Mouse (Mus musculus) limb, embryonic 15.5 days (tissue): Measurements from ENCODE around the gene Smarca2. TPM values are rescaled to one million over a fixed set of nuclear protein-coding genes. Genes with fewer than 3 reads are reported as not detected.
A peak's percentile ranks its signal among the peaks of the same experiment; 100 is the strongest.

Source experiments
- ATAC-seq: fragments of 200-750 bp; cut with Nextera tagmentation; 2 replicates; pipeline ENCODE4 v1.8.0; 2017; ENCODE audit warnings: low read depth, moderate TSS enrichment; ENCODE audit not compliant: insufficient number of reproducible peaks, low FRiP score, low TSS enrichment
- H3K27ac ChIP-seq: fragments of 300-500 bp; sonication (generic); 2 replicates; pipeline ENCODE4 v1.5.1; 2015; ENCODE audit warnings: moderate library complexity, mild to moderate bottlenecking, inconsistent platforms
- H3K27me3 ChIP-seq: fragments of 300-500 bp; sonication (generic); 2 replicates; pipeline ENCODE4 v1.6.1; 2015; ENCODE audit warnings: inconsistent platforms
- H3K36me3 ChIP-seq: fragments of 300-500 bp; sonication (generic); 2 replicates; pipeline ENCODE4 v1.6.1; 2015; ENCODE audit warnings: inconsistent platforms
- H3K4me1 ChIP-seq: fragments of 300-500 bp; sonication (generic); 2 replicates; pipeline ENCODE4 v1.6.1; 2015; ENCODE audit warnings: inconsistent platforms
- H3K4me2 ChIP-seq: fragments of 300-500 bp; sonication (generic); 2 replicates; pipeline ENCODE4 v1.6.1; 2015; ENCODE audit warnings: mild to moderate bottlenecking, inconsistent platforms
- H3K4me3 ChIP-seq: fragments of 300-500 bp; sonication (generic); 2 replicates; pipeline ENCODE4 v1.5.1; 2015; ENCODE audit warnings: mild to moderate bottlenecking, inconsistent platforms
- H3K9ac ChIP-seq: fragments of 300-500 bp; sonication (generic); 2 replicates; pipeline ENCODE4 v1.6.1; 2015; ENCODE audit warnings: inconsistent platforms
- H3K9me3 ChIP-seq: fragments of 300-500 bp; sonication (generic); 2 replicates; pipeline ENCODE4 v1.6.1; 2016; ENCODE audit warnings: inconsistent platforms
- WGBS: fragments of 180-500 bp; shearing (Covaris S2); methylation state at CpG from one replicate; pipeline ENCODE4 v1.1.7; 2015; 5-methylcytosine and 5-hydroxymethylcytosine counted together
- polyA plus RNA-seq: library from polyadenylated mRNA; unstranded; fragments of >200 nt; fragmentation: Nextera tagmentation; extraction: Ambion mirVana; gene quantifications from 2 replicates; pipeline ENCODE4 v1.2.1, GENCODE M21; 2015

The Smarca2 gene
- polyA plus RNA-seq, 1 experiment from 2014 or later: 68.2 TPM

GRCm38 (mm10) chr19:26753266-26753872 is 148.5 kb downstream of the Smarca2 start:
- ATAC-seq: no peak
- H3K36me3 ChIP-seq: peaks cover 3% of the 10 kb centered on the region
- no peak overlapping the region for H3K4me3 ChIP-seq
- H3K27ac ChIP-seq: no peak overlapping the region
- WGBS: 49% methylated on average over 7 of the region's 7 CpGs
- no peak overlapping the region for H3K9ac ChIP-seq
- no peaks in the 10 kb centered on the region for H3K27me3 ChIP-seq
- H3K4me1 ChIP-seq: peaks cover 12% of the 10 kb centered on the region; the same call in 1 of the 2 replicates
- H3K4me2 ChIP-seq: no peak overlapping the region
- H3K9me3 ChIP-seq: no peaks in the 10 kb centered on the region

GRCm38 (mm10) chr19:26754016-26754794 is 149.4 kb downstream of the Smarca2 start:
- 0 out of 2 replicates have a peak, but pooled peaks have one; percentile 48 for ATAC-seq
- H3K9ac ChIP-seq: no peak overlapping the region

GRCm38 (mm10) chr19:26755991-26756390 is 151.1 kb downstream of the Smarca2 start:
- Histone ChIP-seq H3K4me3 (no peak overlapping the region), H3K27ac (no peak overlapping the region), H3K36me3 (peaks cover 22% of the 10 kb centered on the region), H3K9me3 (no peaks in the 10 kb centered on the region), H3K9ac (no peak overlapping the region), H3K4me2 (no peak overlapping the region), H3K4me1 (0 out of 2 replicates have a peak, but pooled peaks cover 6% of the 10 kb centered on the region), H3K27me3 (no peaks in the 10 kb centered on the region)
- ATAC-seq: no peak
- 86% methylated on average over 6 of the region's 6 CpGs for WGBS

More at GRCm38 (mm10) chr19:26754016-26754794, 149.4 kb downstream of the Smarca2 start:
- peaks cover 12% of the 10 kb centered on the region; the same call in 1 of the 2 replicates for H3K4me1 ChIP-seq
- H3K4me3 ChIP-seq: no peak overlapping the region
- H3K36me3 ChIP-seq: peaks cover 4% of the 10 kb centered on the region
- H3K27ac ChIP-seq: no peak overlapping the region
- WGBS: 67% methylated on average over 10 of the region's 10 CpGs
- H3K27me3 ChIP-seq: no peaks in the 10 kb centered on the region
- H3K4me2 ChIP-seq: no peak overlapping the region
- no peaks in the 10 kb centered on the region for H3K9me3 ChIP-seq

GRCm38 (mm10) chr19:26756399-26756798 is 151.5 kb downstream of the Smarca2 start:
- ATAC-seq: no peak
- Histone ChIP-seq H3K9ac (no peak overlapping the region), H3K4me3 (no peak overlapping the region), H3K4me1 (0 out of 2 replicates have a peak, but pooled peaks cover 6% of the 10 kb centered on the region), H3K4me2 (no peak overlapping the region), H3K27ac (no peak overlapping the region), H3K27me3 (no peaks in the 10 kb centered on the region), H3K36me3 (peaks cover 26% of the 10 kb centered on the region), H3K9me3 (no peaks in the 10 kb centered on the region)
- WGBS: 81% methylated on average over 8 of the region's 8 CpGs

- Histone ChIP-seq H3K4me3 (no peak overlapping the region), H3K4me2 (no peak overlapping the region), H3K9ac (no peak overlapping the region), H3K9me3 (no peaks in the 10 kb centered on the region), H3K27me3 (no peaks in the 10 kb centered on the region), H3K4me1 (0 out of 2 replicates have a peak, but pooled peaks cover 6% of the 10 kb centered on the region), H3K27ac (no peak overlapping the region), H3K36me3 (peaks cover 26% of the 10 kb centered on the region)
- no peak for ATAC-seq
- 79% methylated on average over 8 of the region's 8 CpGs for WGBS
Measured at GRCm38 (mm10) chr19:26758156-26758555, 153.3 kb downstream of the Smarca2 start.

GRCm38 (mm10) chr19:26758620-26759019 is 153.8 kb downstream of the Smarca2 start:
- no peak overlapping the region for H3K9ac ChIP-seq
- no peaks in the 10 kb centered on the region for H3K9me3 ChIP-seq
- H3K4me3 ChIP-seq: no peak overlapping the region
- ATAC-seq: no peak
- 63% methylated on average over 7 of the region's 7 CpGs for WGBS
- H3K4me2 ChIP-seq: no peak overlapping the region
- no peaks in the 10 kb centered on the region for H3K27me3 ChIP-seq
- H3K4me1 ChIP-seq: 0 out of 2 replicates have a peak, but pooled peaks cover 3% of the 10 kb centered on the region
- H3K36me3 ChIP-seq: peaks cover 26% of the 10 kb centered on the region
- peak overlapping the region; percentile 1; the same call in 1 of the 2 replicates for H3K27ac ChIP-seq

GRCm38 (mm10) chr19:26759295-26759694 is 154.4 kb downstream of the Smarca2 start:
- Histone ChIP-seq H3K4me2 (no peak overlapping the region), H3K27ac (no peak overlapping the region), H3K4me1 (no peaks in the 10 kb centered on the region), H3K9ac (no peak overlapping the region), H3K9me3 (no peaks in the 10 kb centered on the region), H3K4me3 (no peak overlapping the region), H3K27me3 (no peaks in the 10 kb centered on the region), H3K36me3 (peaks cover 26% of the 10 kb centered on the region)
- ATAC-seq: no peak
- WGBS: 78% methylated on average over 13 of the region's 13 CpGs

- H3K9ac ChIP-seq: no peak overlapping the region
- H3K36me3 ChIP-seq: peaks cover 26% of the 10 kb centered on the region
- H3K27me3 ChIP-seq: no peaks in the 10 kb centered on the region
- no peak overlapping the region for H3K4me3 ChIP-seq
- ATAC-seq: no peak
- no peak overlapping the region for H3K27ac ChIP-seq
- H3K4me2 ChIP-seq: no peak overlapping the region
- no peaks in the 10 kb centered on the region for H3K4me1 ChIP-seq
- H3K9me3 ChIP-seq: no peaks in the 10 kb centered on the region
Measured at GRCm38 (mm10) chr19:26761257-26761656, 156.4 kb downstream of the Smarca2 start.

GRCm38 (mm10) chr19:26765483-26765882 is 160.6 kb downstream of the Smarca2 start:
- peaks cover 24% of the 10 kb centered on the region for H3K36me3 ChIP-seq
- no peak overlapping the region for H3K27ac ChIP-seq
- H3K9ac ChIP-seq: no peak overlapping the region
- H3K9me3 ChIP-seq: no peaks in the 10 kb centered on the region
- no peak overlapping the region for H3K4me3 ChIP-seq
- H3K4me1 ChIP-seq: peaks cover 5% of the 10 kb centered on the region; the same call in 1 of the 2 replicates
- H3K4me2 ChIP-seq: no peak overlapping the region
- ATAC-seq: no peak
- no peaks in the 10 kb centered on the region for H3K27me3 ChIP-seq
- WGBS: 92% methylated on average over 7 of the region's 7 CpGs

- WGBS: 90% methylated on average over 13 of the region's 13 CpGs
- Histone ChIP-seq H3K4me2 (no peak overlapping the region), H3K27ac (no peak overlapping the region), H3K27me3 (no peaks in the 10 kb centered on the region), H3K4me1 (peaks cover 5% of the 10 kb centered on the region; the same call in 1 of the 2 replicates), H3K9ac (no peak overlapping the region), H3K4me3 (no peak overlapping the region), H3K9me3 (no peaks in the 10 kb centered on the region), H3K36me3 (peaks cover 30% of the 10 kb centered on the region)
- no peak for ATAC-seq
Measured at GRCm38 (mm10) chr19:26767454-26767853, 162.6 kb downstream of the Smarca2 start.

- ATAC-seq: no peak
- WGBS: 95% methylated on average over 6 of the region's 6 CpGs
- Histone ChIP-seq H3K4me1 (peaks cover 5% of the 10 kb centered on the region; the same call in 1 of the 2 replicates), H3K9me3 (no peaks in the 10 kb centered on the region), H3K27me3 (no peaks in the 10 kb centered on the region), H3K4me2 (no peak overlapping the region), H3K4me3 (no peak overlapping the region), H3K9ac (no peak overlapping the region), H3K36me3 (peaks cover 32% of the 10 kb centered on the region), H3K27ac (no peak overlapping the region)
Measured at GRCm38 (mm10) chr19:26767941-26768340, 163.1 kb downstream of the Smarca2 start.

GRCm38 (mm10) chr19:26768846-26769245 is 164.0 kb downstream of the Smarca2 start:
- H3K9ac ChIP-seq: no peak overlapping the region
- H3K4me2 ChIP-seq: no peak overlapping the region
- peaks cover 5% of the 10 kb centered on the region; the same call in 1 of the 2 replicates for H3K4me1 ChIP-seq
- 90% methylated on average over 5 of the region's 5 CpGs for WGBS
- H3K4me3 ChIP-seq: no peak overlapping the region
- peaks cover 33% of the 10 kb centered on the region for H3K36me3 ChIP-seq
- H3K9me3 ChIP-seq: no peaks in the 10 kb centered on the region
- ATAC-seq: no peak
- H3K27me3 ChIP-seq: no peaks in the 10 kb centered on the region
- no peak overlapping the region for H3K27ac ChIP-seq
